Mouse (Mus musculus): ENCODE results near the gene Drosha. TPM values are rescaled to one million over a fixed set of nuclear protein-coding genes. Genes with fewer than 3 reads are reported as not detected.

Drosha gene
- polyA plus RNA-seq, 1 experiment from 2014 or later: 71.3 TPM

- H3K9ac ChIP-seq (replicated peaks): no peak overlapping the region
- H3K4me1 ChIP-seq: 0 out of 2 replicates have a peak, but pooled peaks cover 3% of the 10 kb centered on the region
- H3K9me3 ChIP-seq: no peaks in the 10 kb centered on the region
- peaks cover 71% of the 10 kb centered on the region for H3K36me3 ChIP-seq
- H3K4me3 ChIP-seq: no peak overlapping the region
- WGBS: 86% methylated on average over 8 of the region's 8 CpGs
- no peak overlapping the region for H3K27ac ChIP-seq (replicated peaks)
- H3K4me2 ChIP-seq (replicated peaks): no peak overlapping the region
- H3K27me3 ChIP-seq: no peaks in the 10 kb centered on the region
- ATAC-seq (ENCODE audit: low FRiP score, low read depth): no peak
Measured at GRCm38 (mm10) chr15:12867269-12867668, 42.7 kb downstream of the Drosha start.

DNA sequence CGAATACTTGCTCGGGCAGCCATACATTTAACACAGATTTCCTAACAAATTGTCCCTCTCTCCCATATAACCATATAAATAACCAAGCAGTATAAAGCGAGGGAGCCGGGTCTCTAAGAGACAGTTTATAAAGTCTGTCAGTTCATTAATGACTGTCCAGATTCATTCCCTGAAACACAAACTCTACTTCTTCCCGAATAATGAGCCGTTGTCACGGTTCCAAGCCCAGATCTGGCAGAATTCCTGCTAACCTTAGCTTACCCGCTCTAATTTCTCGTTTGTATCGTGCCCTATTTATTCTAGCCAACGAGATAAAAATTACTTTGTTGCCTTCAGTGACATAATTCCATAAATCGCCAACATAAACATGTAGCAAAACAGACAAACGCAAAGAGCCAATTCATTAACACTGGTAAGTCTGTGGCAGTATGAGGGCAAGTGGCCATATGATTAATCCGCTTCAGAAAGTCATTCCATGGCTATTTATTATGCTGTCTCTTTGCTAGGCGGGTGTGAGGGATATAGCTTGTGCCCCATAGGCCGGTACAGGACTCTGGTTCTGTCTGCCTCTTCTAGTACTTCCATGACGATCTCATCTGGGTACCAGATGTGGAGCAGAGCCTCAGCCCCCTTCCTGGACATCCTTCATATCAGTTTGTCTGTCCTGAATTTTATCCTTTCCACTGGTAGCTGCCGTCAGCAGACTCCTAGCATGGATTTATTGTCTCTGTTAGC lies 51.0 kb downstream of the Drosha start:
- Histone ChIP-seq H3K27ac (replicated peaks) (no peak overlapping the region), H3K36me3 (peaks cover 57% of the 10 kb centered on the region), H3K27me3 (no peaks in the 10 kb centered on the region), H3K9me3 (no peaks in the 10 kb centered on the region), H3K4me3 (no peak overlapping the region), H3K4me2 (replicated peaks) (no peak overlapping the region), H3K9ac (replicated peaks) (no peak overlapping the region), H3K4me1 (no peaks in the 10 kb centered on the region)
- WGBS: 94% methylated on average over 18 of the region's 18 CpGs
- no peak for ATAC-seq (ENCODE audit: low FRiP score, low read depth)

GRCm38 (mm10) chr15:12876266-12876665 lies 51.7 kb downstream of the Drosha start:
- H3K27me3 ChIP-seq: no peaks in the 10 kb centered on the region
- H3K4me3 ChIP-seq: no peak overlapping the region
- H3K4me2 ChIP-seq (replicated peaks): no peak overlapping the region
- no peak for ATAC-seq (ENCODE audit: low FRiP score, low read depth)
- H3K9ac ChIP-seq (replicated peaks): no peak overlapping the region
- peaks cover 56% of the 10 kb centered on the region for H3K36me3 ChIP-seq
- no peaks in the 10 kb centered on the region for H3K4me1 ChIP-seq
- WGBS: 94% methylated on average over 2 of the region's 2 CpGs
- H3K9me3 ChIP-seq: no peaks in the 10 kb centered on the region
- H3K27ac ChIP-seq (replicated peaks): no peak overlapping the region

DNA sequence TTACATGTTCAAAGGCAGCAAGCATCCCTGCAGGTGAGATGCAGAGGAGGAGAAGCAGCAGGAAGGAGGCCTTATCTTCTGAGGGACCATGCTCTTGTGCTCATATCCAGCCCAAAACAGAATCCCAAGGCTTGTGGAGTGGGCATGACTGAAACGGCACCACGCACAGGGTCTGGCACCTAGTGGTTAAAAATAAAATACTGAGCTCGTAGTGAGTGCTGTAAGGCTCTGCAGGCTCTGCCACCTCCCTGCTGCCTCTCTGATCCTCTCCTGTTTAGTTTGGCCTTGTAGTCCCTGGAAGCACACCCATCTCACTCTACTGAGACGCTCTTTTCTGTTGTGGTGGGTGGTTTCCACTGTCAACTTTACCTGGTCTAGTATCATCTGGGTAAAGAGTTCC lies 52.3 kb downstream of the Drosha start:
- H3K9ac ChIP-seq (replicated peaks): no peak overlapping the region
- ATAC-seq (ENCODE audit: low FRiP score, low read depth): no peak
- WGBS: 91% methylated on average over 4 of the region's 4 CpGs
- no peaks in the 10 kb centered on the region for H3K9me3 ChIP-seq
- peaks cover 58% of the 10 kb centered on the region for H3K36me3 ChIP-seq
- H3K27me3 ChIP-seq: no peaks in the 10 kb centered on the region
- no peak overlapping the region for H3K4me2 ChIP-seq (replicated peaks)
- no peaks in the 10 kb centered on the region for H3K4me1 ChIP-seq
- H3K27ac ChIP-seq (replicated peaks): no peak overlapping the region
- H3K4me3 ChIP-seq: no peak overlapping the region

DNA sequence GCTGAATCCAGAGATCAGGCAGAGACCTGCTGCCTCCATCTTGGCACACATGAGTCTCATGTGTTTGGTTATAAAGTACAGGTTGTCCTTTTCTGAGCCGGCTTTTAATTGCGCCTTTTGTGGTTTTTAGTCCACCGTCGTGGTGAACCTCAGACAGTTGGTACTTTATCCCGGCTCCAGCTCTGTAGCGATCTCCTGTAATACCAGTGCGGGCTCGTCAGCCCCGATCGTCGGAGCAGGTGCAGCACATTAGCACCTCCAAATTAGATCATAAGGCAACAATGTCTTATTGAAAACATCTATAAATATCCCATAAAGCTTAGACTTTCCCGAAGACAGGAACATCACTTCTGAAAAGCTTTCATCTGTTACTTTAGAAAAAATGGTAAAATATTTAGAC lies 53.3 kb downstream of the Drosha start:
- Histone ChIP-seq H3K9me3 (no peaks in the 10 kb centered on the region), H3K27me3 (no peaks in the 10 kb centered on the region), H3K4me3 (no peak overlapping the region), H3K9ac (replicated peaks) (no peak overlapping the region), H3K4me2 (replicated peaks) (no peak overlapping the region), H3K4me1 (no peaks in the 10 kb centered on the region), H3K36me3 (peaks cover 69% of the 10 kb centered on the region), H3K27ac (replicated peaks) (no peak overlapping the region)
- ATAC-seq (ENCODE audit: low FRiP score, low read depth): no peak
- 93% methylated on average over 12 of the region's 12 CpGs for WGBS

- WGBS: 93% methylated on average over 9 of the region's 9 CpGs
- H3K36me3 ChIP-seq: peaks cover 75% of the 10 kb centered on the region
- no peaks in the 10 kb centered on the region for H3K4me1 ChIP-seq
- no peak overlapping the region for H3K4me3 ChIP-seq
- H3K9ac ChIP-seq (replicated peaks): no peak overlapping the region
- no peak for ATAC-seq (ENCODE audit: low FRiP score, low read depth)
- no peaks in the 10 kb centered on the region for H3K27me3 ChIP-seq
- H3K9me3 ChIP-seq: no peaks in the 10 kb centered on the region
- H3K27ac ChIP-seq (replicated peaks): no peak overlapping the region
- H3K4me2 ChIP-seq (replicated peaks): no peak overlapping the region
Measured at GRCm38 (mm10) chr15:12878581-12878980, 54.0 kb downstream of the Drosha start.

- Histone ChIP-seq H3K36me3 (peaks cover 80% of the 10 kb centered on the region), H3K27me3 (no peaks in the 10 kb centered on the region), H3K4me1 (no peaks in the 10 kb centered on the region), H3K4me2 (replicated peaks) (no peak overlapping the region), H3K9me3 (no peaks in the 10 kb centered on the region), H3K27ac (replicated peaks) (no peak overlapping the region), H3K9ac (replicated peaks) (no peak overlapping the region), H3K4me3 (no peak overlapping the region)
- no peak for ATAC-seq (ENCODE audit: low FRiP score, low read depth)
- WGBS: 95% methylated on average over 8 of the region's 8 CpGs
Measured at GRCm38 (mm10) chr15:12879937-12880336, 55.3 kb downstream of the Drosha start.

- no peak overlapping the region for H3K27ac ChIP-seq (replicated peaks)
- H3K27me3 ChIP-seq: no peaks in the 10 kb centered on the region
- peaks cover 91% of the 10 kb centered on the region for H3K36me3 ChIP-seq
- no peaks in the 10 kb centered on the region for H3K9me3 ChIP-seq
- H3K4me3 ChIP-seq: no peak overlapping the region
- H3K4me1 ChIP-seq: no peaks in the 10 kb centered on the region
- H3K4me2 ChIP-seq (replicated peaks): no peak overlapping the region
- no peak for ATAC-seq (ENCODE audit: low FRiP score, low read depth)
- WGBS: 92% methylated on average over 15 of the region's 15 CpGs
- no peak overlapping the region for H3K9ac ChIP-seq (replicated peaks)
Measured at GRCm38 (mm10) chr15:12884855-12885254, 60.2 kb downstream of the Drosha start.

GRCm38 (mm10) chr15:12885361-12885760 lies 60.7 kb downstream of the Drosha start:
- Histone ChIP-seq H3K4me2 (replicated peaks) (no peak overlapping the region), H3K36me3 (peaks cover 91% of the 10 kb centered on the region), H3K27me3 (no peaks in the 10 kb centered on the region), H3K9me3 (no peaks in the 10 kb centered on the region), H3K27ac (replicated peaks) (no peak overlapping the region), H3K4me3 (no peak overlapping the region), H3K9ac (replicated peaks) (no peak overlapping the region), H3K4me1 (no peaks in the 10 kb centered on the region)
- no peak for ATAC-seq (ENCODE audit: low FRiP score, low read depth)
- 99% methylated on average over 11 of the region's 11 CpGs for WGBS

DNA sequence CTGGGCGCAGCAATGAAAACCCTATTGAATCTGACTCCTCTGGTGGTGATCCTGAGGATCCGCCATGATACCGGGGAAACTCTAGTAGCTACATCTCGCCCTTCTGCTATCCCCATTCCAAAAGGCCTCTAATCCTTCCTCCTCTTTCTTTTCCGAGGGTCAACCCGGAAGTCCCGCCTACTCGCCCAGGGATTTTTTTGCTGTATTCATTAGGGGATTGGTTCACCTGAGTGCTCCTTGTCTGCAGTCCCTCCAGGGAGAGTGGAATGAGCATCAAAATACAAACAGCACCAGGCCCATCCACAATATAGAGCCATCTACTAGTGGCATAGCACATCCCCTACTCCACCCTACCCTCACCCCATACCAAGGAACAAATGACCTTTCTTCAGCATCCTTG lies 62.6 kb downstream of the Drosha start:
- no peak overlapping the region for H3K27ac ChIP-seq (replicated peaks)
- H3K36me3 ChIP-seq: peaks cover 91% of the 10 kb centered on the region
- H3K4me3 ChIP-seq: no peak overlapping the region
- H3K4me1 ChIP-seq: no peaks in the 10 kb centered on the region
- H3K9me3 ChIP-seq: no peaks in the 10 kb centered on the region
- ATAC-seq (ENCODE audit: low FRiP score, low read depth): no peak
- no peak overlapping the region for H3K4me2 ChIP-seq (replicated peaks)
- H3K27me3 ChIP-seq: no peaks in the 10 kb centered on the region
- 91% methylated on average over 8 of the region's 8 CpGs for WGBS
- H3K9ac ChIP-seq (replicated peaks): no peak overlapping the region

- ATAC-seq (ENCODE audit: low FRiP score, low read depth): no peak
- Histone ChIP-seq H3K36me3 (peaks cover 81% of the 10 kb centered on the region), H3K27ac (replicated peaks) (no peak overlapping the region), H3K4me3 (no peak overlapping the region), H3K27me3 (no peaks in the 10 kb centered on the region), H3K4me2 (replicated peaks) (no peak overlapping the region), H3K9me3 (no peaks in the 10 kb centered on the region), H3K4me1 (no peaks in the 10 kb centered on the region), H3K9ac (replicated peaks) (no peak overlapping the region)
- 85% methylated on average over 4 of the region's 4 CpGs for WGBS
Measured at GRCm38 (mm10) chr15:12888312-12888711, 63.7 kb downstream of the Drosha start.

GRCm38 (mm10) chr15:12889909-12890308 lies 65.3 kb downstream of the Drosha start:
- H3K36me3 ChIP-seq: peaks cover 81% of the 10 kb centered on the region
- ATAC-seq (ENCODE audit: low FRiP score, low read depth): no peak
- H3K9ac ChIP-seq (replicated peaks): no peak overlapping the region
- H3K9me3 ChIP-seq: no peaks in the 10 kb centered on the region
- H3K27me3 ChIP-seq: no peaks in the 10 kb centered on the region
- no peak overlapping the region for H3K4me2 ChIP-seq (replicated peaks)
- H3K4me3 ChIP-seq: no peak overlapping the region
- H3K4me1 ChIP-seq: no peaks in the 10 kb centered on the region
- 94% methylated on average over 11 of the region's 11 CpGs for WGBS
- H3K27ac ChIP-seq (replicated peaks): no peak overlapping the region

DNA sequence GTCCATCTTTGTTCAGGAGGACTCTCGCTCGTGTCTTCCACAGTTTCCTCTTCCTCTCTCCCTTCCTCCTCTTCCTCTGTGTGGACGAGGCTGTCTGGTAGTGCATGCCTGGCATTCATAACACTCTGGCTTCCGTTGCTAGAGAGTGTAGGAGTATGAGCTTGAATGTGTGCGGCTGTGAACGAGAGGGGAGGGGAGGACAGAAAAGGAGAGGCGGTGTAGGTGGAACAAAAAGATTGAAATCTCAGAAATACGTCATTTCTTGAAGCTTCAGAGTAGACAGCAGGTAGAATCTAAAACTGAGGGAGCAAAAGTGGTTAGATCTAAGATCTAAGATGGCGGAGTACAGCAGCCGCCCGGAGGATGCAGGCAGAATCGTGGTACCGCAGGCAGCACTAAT lies 70.8 kb downstream of the Drosha start:
- H3K27me3 ChIP-seq: no peaks in the 10 kb centered on the region
- no peak overlapping the region for H3K4me3 ChIP-seq
- no peak for ATAC-seq (ENCODE audit: low FRiP score, low read depth)
- 97% methylated on average over 13 of the region's 13 CpGs for WGBS
- H3K4me1 ChIP-seq: no peaks in the 10 kb centered on the region
- no peaks in the 10 kb centered on the region for H3K9me3 ChIP-seq
- H3K36me3 ChIP-seq: peaks cover 79% of the 10 kb centered on the region
- no peak overlapping the region for H3K9ac ChIP-seq (replicated peaks)
- no peak overlapping the region for H3K4me2 ChIP-seq (replicated peaks)
- H3K27ac ChIP-seq (replicated peaks): no peak overlapping the region
